Mouse (Mus musculus): ENCODE results near the gene Mrpl49. TPM values are rescaled to one million over a fixed set of nuclear protein-coding genes. Genes with fewer than 3 reads are reported as not detected.

Gene Mrpl49
- total RNA-seq (2021) = 10 to 100 TPM; 41.2 to 41.4 TPM

DNA sequence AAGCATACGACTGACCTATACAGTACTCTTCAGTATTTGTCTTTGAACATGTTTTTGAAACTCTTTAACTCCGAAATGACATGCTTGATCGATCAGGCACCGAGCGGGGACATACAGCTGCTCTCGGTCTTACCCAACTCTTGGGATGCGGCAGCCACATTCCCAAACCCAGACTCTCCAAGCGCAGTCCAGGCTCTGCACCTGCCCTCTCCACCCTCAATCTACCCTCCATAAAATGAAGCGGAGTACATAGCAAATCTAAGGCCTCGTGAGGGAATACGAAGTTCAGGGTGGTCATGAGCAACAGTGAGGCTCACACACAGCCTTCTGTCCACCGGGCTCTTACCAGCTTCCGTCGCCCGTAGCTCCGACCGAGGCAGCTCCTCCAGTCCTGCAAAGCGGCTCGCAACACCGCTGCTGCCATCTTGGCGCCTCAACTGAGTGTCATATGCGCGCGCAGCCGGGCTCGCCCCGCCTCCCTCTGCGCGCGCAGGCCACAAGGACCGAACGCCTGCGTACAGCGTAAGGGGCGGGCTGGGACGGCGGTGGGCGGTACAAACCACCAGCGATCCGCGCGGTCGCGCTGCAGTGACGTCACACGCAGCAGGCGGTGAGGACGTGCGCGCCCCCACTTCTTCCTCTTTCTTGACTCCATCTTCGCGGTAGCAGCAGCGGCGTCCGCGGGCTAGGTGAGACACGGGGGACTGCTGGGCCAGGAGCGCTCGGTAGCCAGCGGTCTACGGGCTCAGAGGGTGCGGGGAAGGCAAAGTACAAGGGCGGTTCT, at the start of gene Mrpl49, which contains the start of gene Fau:
Mrpl49 (minus strand) TSS at position 473 of the 784 bp plus-strand sequence.
Fau (plus strand) TSS at position 532 of the 784 bp plus-strand sequence.
- intact Hi-C loops (cut with DNase I) = no loop called here
- peak; percentile 99 for DNase-seq

DNA sequence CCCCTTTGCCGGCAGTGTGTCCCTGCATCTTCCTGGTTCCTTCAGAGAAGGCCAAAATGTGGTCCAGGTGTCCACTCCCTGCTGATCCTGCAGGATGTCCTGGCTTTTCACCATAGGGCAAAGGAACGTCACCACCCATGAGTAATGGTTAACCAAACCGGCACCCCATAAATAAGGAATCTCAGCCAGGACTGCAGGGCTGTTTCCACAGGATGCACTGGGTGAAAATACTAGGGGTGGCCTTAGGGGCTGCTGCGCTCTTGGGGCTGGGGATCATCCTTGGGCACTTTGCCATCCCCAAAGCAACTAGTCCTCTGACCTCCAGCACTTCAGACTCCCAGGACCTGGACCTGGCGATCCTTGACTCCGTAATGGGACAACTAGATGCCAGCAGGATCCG, 48.0 kb upstream of the Mrpl49 start, which contains the start of gene Naaladl1:
Naaladl1 (plus strand) TSS at position 197 of the 400 bp plus-strand sequence.
- DNase-seq = no peak
- intact Hi-C loops (cut with DNase I) = no loop called here

DNA sequence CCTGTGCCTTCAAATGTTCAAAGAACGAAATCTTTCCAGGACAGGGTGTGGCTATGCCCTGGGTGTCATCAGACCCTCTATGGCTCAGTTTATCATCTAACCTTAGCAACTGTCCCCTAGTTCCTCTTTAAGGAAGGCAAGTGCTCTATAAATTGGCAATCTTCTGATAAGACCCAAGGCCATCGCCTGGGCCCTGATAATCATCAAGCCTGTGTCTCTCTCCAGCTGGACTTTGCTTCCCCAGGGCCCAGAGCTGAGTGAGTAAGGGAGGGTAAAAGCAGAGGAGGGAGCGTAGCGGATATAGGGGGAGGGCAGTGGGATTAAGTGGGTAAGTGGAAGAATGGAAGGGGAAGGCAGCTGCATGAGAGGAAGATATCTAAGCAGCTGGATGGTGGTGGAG, 46.9 kb upstream of the Mrpl49 start:
- intact Hi-C loops (cut with DNase I) = no loop called here

DNA sequence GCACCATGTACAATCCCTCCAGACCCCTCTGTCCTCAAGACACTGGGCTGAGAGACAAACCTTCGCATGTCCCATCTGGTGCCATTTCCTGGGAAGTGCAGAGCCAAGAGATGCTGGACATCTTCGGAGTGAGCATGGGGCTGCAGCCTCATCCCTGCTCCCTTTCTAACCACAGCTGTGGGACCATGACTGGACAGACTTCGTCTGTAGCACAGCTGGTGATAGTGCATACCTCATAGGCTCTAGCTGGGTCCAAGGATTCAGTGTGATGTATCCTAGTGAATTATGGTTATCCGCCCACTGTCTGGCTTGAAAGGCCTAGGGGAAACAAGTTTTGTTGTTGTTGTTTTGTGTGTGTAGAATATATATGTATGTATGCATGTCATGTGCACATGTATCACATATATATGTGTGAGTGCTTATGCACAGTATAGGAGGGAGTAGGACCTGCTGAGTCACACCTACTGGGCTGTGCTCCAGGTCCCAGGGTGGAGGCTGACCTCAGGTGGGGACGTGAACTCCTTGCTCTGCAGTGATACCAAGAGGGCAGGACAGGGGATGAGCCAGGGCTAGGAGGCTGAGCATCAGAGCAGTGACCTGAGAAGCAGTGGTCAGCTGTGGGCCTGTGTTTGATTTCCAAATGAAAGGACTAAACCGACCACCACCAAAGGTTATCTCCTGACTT, 44.7 kb upstream of the Mrpl49 start:
- intact Hi-C loops (cut with DNase I) = no loop called here
- no peak for DNase-seq

More for the DNA sequence above, 46.9 kb upstream of the Mrpl49 start:
- no peak for DNase-seq

DNA sequence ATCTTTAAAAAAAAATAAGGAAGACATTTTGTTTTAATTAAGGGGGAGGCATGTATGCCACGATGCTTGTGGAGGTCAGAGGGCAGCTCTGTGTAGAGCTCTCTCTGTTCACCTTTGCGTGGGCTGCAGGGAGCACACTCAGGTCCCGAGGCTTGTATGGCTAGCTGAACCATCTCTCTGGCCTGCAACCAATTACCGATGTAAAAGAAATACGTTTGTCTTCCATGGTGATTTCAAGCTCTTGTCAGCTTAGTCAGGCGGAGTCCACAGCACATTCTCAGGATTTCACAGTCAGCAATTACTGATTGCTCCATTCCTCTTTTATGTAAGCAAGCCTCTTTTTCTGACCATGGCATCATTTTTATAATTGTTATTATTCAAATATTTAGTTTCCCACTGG, 43.6 kb upstream of the Mrpl49 start:
- intact Hi-C loops (cut with DNase I) = no loop called here
- DNase-seq = no peak

DNA sequence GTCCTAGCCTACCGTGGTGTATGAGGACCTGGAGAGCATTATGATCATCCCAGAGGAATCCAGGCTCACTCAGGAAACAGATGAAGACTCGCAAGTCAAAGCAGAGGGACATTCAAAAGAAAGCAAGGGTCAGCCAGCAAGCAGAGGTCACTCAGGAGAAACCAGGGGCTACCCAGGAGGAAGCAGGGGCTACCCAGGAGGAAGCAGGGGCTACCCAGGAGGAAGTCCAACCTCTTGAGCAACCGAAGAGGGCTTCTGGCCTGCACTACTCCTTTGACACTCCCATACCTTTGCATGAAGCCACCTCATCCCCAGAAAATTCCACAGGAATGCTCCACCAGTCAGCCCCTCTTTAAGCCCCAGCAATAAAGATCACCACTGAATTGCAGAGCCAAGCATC, 40.3 kb upstream of the Mrpl49 start:
- intact Hi-C loops (cut with DNase I) = no loop called here

DNA sequence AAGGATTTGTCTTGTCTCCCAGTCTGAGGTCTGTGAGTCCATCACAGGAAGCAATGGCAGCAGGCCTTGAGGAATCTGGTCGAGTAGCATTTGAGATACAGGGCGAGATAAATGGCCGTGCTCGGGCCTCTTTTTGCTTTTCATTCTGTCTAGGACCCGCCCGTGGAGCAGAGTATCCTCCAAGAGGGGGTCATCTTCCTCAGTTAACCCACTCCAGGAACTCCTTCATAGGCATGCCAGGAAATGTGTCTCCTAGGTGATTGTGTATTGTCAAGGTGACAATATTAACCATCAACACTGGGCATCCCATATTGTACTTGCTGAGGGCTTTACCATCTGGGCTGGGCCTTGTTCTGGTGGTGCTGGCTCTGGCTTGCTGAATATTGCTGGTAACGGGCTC, 36.5 kb upstream of the Mrpl49 start, which contains the start of gene AC131692.1:
AC131692.1 (plus strand) TSS at position 301 of the 400 bp plus-strand sequence.
- intact Hi-C loops (cut with DNase I) = no loop called here
- DNase-seq = no peak

More for the DNA sequence above, 40.3 kb upstream of the Mrpl49 start:
- DNase-seq = no peak

DNA sequence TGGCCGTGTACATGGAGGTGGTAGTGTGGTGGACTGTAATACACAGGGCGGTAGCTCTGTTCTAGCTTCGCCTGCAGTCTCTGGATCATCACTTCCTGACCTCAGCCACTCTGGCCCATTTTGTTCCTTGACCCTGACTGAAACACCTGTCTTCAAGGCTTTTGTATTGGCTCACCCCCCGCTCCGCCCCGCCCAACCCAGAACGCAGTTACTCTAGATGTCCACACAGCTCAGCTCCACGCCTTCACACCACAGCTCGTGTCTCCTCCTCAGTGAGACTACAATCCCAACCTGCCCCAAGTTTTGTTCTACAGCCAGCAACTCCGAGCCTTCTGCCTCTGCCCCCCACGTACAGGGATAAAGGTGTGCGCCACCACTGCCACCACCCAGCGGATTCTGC, 31.3 kb upstream of the Mrpl49 start:
- intact Hi-C loops (cut with DNase I) = no loop called here
- DNase-seq = no peak

DNA sequence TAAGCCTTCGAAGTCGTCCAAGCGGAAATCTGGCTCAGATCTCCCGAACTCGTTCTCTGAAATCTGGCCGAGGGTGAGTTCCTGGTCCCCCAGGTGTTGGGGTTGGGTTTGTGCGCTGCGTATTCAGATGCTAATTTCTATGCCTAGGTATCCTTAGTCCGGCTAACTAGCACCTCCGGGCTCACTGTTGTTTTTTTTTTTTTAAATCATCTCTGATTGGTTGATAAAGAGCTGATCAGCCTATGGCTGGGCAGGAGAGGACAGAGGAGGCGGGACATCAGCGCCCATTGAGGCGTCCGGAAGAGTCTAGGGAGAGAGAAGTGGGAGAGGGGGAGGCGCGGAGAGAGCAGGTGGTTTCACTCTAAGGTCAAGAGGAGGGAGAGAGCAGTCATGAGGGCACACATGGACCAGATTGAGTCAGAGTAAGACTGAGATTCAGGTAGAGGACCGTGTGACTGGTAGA, 27.9 kb upstream of the Mrpl49 start:
- intact Hi-C loops (cut with DNase I) = no loop called here
- peak; percentile 62 for DNase-seq

DNA sequence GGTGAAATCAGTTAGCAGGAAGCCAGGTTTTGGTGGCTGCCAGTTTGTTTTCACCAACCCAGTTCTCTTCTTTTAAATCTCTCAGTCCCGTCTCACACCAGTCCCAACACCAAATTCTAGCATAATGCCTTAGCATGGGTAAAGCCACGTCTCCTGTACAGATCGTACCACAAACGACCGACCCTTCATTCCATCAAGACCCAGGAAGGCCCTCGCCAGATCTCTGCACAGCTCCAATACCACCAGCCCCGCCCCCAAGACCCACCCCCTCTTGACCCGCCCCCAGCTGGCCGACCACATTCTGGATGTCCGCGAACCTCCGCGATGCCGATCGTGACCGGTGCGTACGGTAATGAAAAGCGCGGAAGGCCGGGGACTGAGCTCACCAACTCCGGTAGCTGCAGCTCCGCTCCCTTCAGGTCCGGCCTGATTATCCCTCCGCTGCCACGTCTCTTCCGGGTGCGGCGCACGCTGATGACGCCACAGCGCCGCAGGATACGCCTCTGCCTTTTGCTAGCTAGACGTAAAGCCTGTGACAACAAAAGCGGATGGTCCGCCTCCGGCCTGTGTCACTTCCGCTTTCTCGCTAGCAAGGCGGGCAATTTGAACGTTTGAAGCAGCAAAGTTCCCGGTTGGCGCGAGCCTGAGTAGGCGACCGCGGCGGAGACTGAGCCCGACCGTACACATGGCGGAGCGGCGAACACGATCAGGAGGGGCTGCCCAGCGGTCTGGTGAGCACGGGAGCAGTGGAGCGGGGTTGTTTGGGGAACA, 27.1 kb upstream of the Mrpl49 start, which contains the start of the genes Zfpl1 and Cdca5:
Zfpl1 (minus strand) TSS at position 479 of the 771 bp plus-strand sequence.
Cdca5 (plus strand) TSS at position 506 of the 771 bp plus-strand sequence.
- peak; percentile 98 for DNase-seq
- intact Hi-C loops (cut with DNase I) = no loop called here

DNA sequence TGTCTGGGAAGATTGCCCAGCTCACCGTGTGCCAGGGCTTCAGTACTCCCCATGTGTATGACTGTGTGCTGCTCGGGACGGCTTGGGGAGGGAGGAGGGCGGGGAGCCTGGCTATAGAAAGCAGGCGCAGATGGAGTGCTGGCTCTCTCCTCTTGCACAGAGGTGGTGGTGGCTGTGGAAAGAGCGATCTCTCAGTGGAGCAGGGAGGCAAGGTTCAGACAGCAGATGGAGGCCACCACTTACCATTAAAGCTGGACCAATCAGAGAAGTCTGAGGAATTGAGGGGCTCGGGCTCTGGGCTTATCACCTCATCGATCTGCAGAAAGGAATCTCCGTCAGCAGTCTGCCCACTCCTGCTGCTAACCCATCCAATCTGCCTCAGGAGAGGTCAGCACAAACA, 24.6 kb upstream of the Mrpl49 start, which contains the start of gene Gm28374:
Gm28374 (minus strand) TSS at position 101 of the 400 bp plus-strand sequence.
- DNase-seq = no peak
- intact Hi-C loops (cut with DNase I) = no loop called here

DNA sequence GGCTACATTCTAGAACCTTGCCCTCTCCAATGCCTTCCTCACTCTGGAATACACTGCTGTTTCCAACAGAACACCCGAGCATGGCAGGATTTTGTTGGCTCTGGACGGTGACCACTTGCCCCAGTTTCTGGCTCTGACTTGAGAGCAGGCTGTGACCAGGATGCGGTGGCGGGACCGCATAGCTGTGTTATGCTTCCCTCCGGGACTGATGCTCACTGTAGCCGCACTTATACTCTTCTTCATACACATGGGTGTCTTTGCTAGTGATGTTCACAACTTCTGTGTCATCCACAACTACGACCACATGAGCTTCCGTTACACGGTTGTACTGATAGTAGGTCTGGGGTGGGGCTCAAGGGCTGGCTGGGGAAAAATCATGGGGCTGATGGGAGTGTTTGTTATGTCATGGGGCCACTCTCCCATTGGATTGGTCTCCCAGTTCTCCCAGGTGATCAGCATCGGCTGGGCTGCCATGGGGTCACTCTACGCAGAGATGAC, 22.4 kb upstream of the Mrpl49 start, which contains the start of gene Tmem262:
Tmem262 (plus strand) TSS at position 51 of the 498 bp plus-strand sequence.
- intact Hi-C loops (cut with DNase I) = no loop called here
- DNase-seq = no peak

DNA sequence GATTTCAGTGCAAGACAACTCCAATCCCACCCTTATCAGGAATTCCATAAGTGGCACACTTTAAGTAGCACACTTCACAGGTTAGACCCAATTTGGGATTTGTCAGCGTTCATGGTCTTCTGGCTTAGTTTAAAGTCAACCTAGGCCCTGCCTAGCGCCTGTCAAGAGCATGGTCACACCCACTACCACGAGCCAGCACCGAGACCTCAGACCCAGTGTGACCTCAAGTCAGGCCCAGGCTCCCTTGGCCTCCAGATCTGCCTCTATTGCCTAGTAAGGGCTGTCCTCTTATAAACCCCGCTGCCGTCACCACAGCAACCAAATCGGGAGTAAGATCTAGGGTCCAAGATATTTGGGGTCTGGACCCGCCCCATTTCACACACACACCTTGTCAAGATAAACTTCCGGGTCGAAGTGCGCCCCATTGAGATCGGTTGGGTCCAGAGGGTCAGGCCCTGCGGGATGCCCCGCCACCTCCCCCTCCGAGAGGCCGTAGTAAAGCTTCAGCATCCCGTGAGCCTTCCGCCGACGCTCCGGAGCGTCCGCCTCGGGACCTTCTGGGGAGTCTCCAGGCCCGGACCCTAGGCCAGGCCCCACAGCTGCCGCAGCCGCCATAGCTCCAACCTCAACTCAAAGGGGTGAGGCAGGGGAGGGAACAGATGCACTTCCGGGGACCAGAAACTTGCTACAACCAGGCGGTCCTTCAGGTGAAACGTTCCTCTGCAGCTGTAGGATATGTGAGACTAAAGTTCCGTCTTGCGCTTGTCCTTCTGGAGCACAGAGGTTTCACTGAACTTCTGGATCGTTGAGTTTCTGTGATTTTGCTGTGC, 19.2 kb upstream of the Mrpl49 start, which contains the start of gene Vps51:
Vps51 (minus strand) TSS at position 668 of the 830 bp plus-strand sequence.
- intact Hi-C loops (cut with DNase I) = no loop called here
- DNase-seq = peak; percentile 81

DNA sequence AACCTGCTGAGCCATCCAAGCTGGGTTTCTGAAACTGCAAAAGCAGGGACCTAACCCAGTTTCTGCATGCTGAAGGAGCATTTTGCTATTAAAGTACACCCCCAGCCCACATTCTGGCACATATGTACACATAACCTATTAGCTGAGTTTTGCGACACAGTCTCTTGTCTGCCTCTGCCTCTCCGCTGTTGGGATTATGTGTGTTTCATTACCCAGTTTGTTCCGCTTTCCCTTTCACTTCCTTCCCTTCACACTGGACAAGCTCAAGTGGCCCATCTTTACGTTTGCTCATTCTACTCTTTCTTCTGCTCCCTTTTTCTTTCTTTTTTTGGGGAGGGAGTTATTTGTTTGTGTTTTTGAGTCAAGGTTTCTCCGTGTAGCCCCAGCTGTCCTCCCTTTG, 16.3 kb upstream of the Mrpl49 start:
- no peak for DNase-seq
- intact Hi-C loops (cut with DNase I) = no loop called here

DNA sequence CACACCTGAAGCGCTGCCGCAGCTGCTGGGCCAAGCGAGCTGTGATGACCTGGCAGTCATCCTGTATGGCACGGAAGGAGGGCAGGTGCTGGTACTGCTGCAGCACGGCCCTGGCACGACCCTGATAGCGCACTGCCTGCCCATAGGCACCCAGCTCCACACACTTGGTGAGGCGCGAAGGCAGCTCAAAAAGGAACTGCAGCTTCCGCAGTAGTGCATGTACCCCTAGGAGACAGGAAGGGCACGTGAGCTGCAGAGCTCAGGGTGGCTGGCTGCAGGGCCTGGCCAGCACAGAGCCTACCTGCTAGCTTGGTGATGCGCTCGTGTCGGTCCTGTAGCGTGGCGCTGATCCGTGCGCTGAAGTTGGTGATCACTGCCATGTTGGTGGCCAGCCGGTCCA, 13.7 kb upstream of the Mrpl49 start:
- DNase-seq = no peak
- intact Hi-C loops (cut with DNase I) = no loop called here

DNA sequence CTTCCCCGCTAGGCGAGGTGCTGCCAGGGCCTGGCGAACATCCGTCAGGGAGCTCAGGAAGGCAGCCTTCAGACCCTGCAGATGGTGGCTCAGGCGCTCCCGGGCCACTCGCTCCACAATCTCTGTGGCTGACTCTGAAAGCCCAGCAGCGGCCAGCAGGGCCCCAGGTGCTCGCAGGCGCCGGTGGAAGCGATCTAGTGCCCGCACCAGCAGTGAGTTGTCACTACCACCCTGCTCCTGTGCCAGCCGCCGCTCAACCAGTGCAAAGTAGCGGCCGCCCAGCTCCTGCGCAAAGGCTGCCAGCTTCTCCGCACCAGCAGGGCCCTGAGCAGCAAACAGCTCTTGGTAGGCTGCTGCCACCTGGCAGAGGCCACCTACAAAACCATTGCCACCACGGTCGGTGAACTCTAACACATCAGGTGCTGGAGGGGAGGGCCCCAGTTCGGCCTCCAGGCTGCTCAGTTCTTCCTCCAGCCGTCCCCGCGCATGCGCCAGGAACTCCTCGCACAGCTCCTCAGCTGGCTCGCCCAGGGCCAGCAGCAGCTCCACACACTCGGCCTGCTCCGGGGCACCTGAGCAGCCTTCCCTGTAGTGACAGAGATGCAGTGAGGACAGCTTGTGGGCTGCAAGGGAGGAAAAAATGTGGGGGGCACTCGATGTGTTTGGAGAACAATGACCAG, 13.1 kb upstream of the Mrpl49 start:
- DNase-seq = no peak
- intact Hi-C loops (cut with DNase I) = no loop called here

DNA sequence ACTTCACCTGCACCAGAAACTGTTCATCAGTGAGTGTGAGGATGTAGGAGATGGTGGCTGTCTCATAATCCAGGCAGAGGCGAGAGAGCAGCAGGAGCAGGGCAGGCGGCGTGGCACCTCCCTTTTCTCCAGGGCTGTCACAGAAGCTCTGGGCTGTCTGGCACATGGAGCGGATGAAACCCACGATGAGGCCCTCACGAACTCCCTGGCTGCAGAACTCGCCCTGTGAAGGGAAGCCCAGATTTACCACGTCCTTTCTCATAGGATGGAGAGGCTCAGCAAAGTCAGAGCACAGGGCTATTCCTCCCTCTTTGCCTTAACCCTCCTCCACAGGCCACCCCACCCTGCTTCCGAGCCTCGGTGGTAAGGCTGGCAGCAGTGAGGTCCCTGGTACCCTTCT, 12.3 kb upstream of the Mrpl49 start:
- no peak for DNase-seq
- intact Hi-C loops (cut with DNase I) = no loop called here

DNA sequence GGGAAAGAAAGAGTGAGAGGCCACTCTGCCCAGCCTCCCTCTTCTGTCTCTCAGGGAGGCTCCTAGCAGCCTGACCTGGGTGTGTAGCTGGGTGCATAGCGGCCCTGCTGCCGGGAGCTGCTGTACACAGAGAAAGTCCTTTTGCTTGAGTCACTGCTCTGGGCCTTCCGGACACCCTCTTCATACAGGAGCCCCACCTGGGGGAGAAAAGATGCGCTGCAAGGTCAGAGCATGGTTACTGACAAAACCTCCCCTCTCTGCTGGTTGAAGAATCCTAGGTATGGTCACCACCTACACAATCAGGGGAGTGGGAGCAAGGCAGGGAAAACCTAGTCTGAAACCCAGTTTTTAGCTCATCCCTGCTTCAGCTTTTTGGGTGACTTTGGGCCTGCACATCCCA, 11.4 kb upstream of the Mrpl49 start:
- intact Hi-C loops (cut with DNase I) = no loop called here

More for the DNA sequence above, 11.4 kb upstream of the Mrpl49 start:
- DNase-seq = no peak
